Mouse (Mus musculus) ovary, postnatal 10 days (tissue): Measurements from ENCODE around the gene Rhbdl1.
"Not testable (repeated sequence)": the region's sequence is repeated elsewhere in the genome, so short reads cannot be mapped to it uniquely, and the experiment has no call there.

Experiments used
- DNase-seq: peaks from one replicate; pipeline ENCODE4 v3.0.0; 2022; ENCODE audit warnings: low spot score

Gene Rhbdl1

GRCm38 (mm10) chr17:25825984-25826570 is 11.0 kb downstream of the Rhbdl1 start:
- no peak for DNase-seq

DNA sequence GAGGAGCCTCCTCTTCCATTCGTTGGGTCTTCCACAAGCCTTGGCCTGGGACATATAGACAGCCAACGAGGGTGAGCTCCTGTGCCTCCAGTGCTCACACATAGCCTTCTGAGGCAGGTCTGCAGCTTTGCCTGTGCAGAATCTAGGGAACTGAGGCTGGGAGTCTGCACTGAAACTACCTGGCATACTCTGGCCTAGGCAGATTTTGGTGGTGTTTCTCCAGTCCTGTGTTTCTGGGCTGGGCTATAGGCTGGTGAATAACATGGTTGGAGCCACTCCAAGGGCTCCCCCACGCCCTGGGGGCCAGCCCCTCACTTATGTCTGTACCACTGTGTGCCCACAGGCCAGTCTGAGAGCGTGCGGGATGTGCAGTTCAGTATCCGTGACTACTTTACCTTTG is 11.8 kb downstream of the Rhbdl1 start:
- DNase-seq: no peak

DNA sequence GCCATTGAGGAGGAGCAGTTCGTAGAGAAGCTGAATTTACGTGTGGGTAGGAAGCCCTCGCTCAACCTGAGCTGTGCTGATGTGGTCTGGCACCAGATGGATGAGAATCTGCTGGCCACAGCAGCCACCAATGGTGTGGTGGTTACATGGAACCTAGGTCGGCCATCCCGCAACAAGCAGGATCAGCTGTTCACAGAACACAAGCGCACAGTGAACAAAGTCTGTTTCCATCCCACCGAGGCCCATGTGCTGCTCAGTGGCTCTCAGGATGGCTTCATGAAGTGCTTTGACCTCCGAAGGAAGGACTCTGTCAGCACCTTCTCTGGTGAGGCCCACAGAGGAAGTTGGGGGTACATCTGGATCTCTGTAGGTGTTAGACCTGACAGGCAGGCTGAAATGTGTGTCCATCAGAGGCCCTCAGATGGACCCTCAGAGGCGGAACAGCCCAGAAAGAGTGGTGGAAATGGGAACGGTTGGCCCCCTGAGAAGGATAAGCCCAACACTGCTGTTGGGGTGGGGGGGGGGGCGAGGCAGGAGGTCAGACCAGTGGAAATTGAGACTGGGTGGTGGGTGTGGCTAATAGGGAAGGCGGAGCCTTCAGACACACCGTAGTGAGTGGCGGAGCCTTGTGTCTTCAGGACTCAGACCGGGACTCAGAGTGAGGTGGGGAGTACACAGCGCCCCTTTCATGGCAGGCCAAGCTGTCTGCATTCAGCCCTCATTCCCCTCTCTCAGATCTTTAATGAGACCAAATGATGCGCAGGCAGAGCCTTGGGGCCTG is 12.5 kb downstream of the Rhbdl1 start:
- no peak for DNase-seq

- DNase-seq: peak; percentile 53
Observed at GRCm38 (mm10) chr17:25823452-25823851, 13.6 kb downstream of the Rhbdl1 start, which contains the start of gene Wdr24. Wdr24 (plus strand) TSS chr17:25823627.

GRCm38 (mm10) chr17:25818851-25819780 is 18.0 kb downstream of the Rhbdl1 start:
- no peak for DNase-seq

DNA sequence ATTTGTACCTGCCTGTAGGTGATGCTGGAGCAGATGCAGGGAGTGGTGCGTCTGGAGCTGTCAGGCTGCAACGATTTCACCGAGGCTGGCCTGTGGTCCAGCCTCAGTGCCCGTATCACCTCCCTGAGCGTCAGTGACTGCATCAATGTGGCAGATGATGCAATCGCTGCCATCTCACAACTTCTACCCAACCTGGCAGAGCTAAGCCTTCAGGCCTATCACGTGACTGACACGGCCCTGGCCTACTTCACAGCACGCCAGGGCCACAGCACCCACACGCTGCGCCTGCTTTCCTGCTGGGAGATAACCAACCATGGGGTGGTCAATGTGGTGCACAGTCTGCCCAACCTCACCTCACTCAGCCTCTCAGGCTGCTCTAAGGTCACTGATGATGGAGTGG is 19.4 kb downstream of the Rhbdl1 start:
- DNase-seq: no peak

DNA sequence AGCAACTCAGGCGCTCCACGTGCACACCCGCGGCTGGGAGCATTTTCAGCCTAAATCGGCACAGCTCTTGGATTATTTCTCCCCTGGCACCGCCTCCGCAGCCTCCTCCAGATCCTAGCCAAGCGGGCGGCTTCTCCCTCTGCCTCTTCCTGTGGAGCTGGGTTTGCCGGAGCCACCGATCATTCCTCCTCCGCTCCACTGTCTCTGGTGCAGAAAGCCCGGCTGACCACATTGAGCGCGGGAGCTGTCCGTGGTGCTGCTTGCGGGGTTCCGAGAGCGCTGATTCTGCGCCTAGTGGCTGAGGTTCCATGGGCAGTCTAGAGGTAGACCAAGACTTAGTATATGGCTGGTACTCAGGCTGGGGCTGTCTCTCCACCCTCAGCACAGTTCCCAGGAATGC is 23.6 kb downstream of the Rhbdl1 start:
- peak; percentile 80 for DNase-seq

- DNase-seq: no peak
Observed at GRCm38 (mm10) chr17:25810890-25811289, 26.2 kb downstream of the Rhbdl1 start.

- DNase-seq: no peak
Observed at GRCm38 (mm10) chr17:25809606-25810340, 27.3 kb downstream of the Rhbdl1 start.

GRCm38 (mm10) chr17:25808789-25809605 is 28.1 kb downstream of the Rhbdl1 start, which contains the start of gene Fbxl16:
Fbxl16 (plus strand) TSS chr17:25809085.
- DNase-seq: no peak

DNA sequence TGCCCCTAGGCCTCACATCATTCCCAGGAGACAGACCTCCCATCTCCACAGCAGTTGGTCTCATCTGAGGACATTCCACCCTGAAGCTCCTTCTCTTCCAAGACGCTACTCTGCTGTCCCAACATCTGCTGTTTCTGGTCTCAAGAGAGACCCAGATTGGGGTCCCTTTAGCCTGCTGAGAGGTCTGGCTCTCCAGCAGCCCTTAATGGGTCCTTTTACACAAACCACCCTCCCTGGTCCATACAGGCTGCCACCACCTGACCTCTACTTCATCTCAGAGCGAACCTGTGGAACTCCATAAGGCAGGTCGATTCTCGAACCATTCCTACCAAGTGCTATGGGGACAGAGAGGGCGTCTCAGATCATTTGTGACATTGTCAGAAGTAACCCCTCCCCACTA is 29.1 kb downstream of the Rhbdl1 start:
- DNase-seq: no peak

- not testable (repeated sequence) for DNase-seq
Observed at GRCm38 (mm10) chr17:25807452-25807851, 29.6 kb downstream of the Rhbdl1 start.

DNA sequence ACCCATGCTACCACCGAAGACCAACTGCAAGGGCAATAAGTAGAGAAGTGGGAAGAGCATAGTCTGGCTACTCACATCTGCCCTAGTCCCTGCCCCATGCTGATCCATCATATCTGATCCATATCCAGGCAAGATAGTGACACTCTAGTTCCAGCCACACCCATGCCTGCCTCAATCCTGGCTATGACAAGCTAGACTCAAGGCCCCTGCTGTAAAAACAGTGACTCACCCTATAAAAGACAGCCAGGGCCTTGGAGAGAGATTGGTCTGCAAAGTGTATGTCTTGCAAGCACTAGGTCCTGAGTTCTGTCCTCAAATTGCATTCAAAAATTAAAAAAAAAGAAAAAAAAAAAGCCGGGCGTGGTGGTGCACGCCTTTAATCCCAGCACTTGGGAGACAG is 30.6 kb downstream of the Rhbdl1 start:
- no peak for DNase-seq

DNA sequence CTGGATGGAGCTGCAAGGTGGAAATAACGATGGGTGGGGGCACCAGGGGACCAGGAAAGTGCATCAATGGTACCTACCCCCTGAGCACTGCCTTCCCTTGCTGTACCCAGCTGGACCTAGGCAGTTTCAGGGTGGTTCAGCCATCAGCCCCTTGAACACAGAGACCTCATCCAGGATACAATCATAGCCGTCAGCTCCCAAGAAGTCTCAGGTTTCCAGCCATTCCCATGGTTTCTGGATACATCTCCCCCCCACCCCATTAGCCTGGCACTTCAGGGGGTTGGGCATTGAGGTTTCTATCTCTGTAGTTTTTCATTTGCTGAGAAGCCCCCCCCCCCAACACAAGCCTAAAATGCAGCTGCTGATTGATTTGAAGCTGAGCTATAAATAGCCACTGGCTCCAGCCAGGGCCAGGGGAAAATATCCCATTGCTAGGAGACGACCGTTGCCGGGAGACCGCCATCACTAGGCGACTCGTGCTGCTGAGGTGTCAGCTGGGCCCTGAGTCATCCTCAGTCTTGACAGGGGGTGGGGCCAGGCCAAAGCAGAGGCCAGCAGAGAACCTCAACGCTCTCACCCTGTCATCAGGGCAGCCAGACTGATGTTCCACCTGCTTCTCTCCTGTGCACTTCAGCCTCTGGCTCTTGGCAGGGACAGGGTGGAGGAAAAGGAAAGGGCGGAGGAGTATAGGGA is 34.1 kb downstream of the Rhbdl1 start:
- no peak for DNase-seq

DNA sequence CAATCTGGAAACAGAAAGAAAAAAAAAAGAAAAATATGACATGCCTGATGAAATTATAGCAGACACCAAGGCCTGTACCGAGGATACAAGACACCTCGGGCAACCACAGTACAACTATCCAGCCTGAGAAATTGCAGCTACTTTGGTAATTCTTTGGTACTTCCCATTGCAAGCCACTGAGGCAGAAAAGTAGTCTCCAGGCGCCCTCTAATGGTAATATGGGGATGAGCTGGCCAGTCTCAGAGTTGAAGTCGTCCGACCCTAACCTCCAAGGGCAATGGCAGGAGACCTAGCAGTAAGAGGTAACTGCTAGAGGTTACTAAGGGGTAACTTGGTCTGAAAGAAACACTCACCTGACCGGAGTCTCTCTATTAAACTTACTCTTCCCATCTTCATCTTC is 36.1 kb downstream of the Rhbdl1 start:
- DNase-seq: no peak

GRCm38 (mm10) chr17:25796951-25797369 is 40.1 kb downstream of the Rhbdl1 start, which contains the start of gene Metrn:
Metrn (minus strand) TSS chr17:25797136.
- DNase-seq: peak; percentile 72

DNA sequence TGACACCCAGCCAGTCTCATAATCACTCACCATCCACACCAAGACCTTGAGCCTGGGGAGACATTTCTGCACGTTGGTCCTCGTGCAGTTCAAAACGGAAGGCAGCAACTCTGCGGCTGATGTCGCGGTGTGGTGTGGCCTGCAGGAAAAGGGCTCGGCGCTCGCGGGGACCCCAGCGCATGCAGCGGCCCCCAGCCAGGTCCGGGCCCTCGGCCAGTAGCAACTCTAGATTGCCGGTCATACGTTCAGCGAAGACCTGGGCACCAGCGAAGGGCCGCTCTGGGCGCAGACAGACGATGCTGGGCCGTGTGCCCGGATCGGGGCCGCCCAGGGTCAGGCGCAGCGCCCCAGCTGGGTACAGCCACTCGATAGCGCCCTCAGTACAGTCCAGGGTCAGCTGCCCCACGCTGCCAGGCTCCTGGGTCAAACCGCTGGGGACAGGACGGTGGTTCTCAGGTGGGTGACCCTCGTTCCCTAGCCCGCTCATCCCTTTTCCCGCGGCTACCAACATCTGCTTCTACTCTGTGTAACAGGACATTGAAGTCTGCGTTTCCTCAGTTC is 40.8 kb downstream of the Rhbdl1 start:
- DNase-seq: no peak

DNA sequence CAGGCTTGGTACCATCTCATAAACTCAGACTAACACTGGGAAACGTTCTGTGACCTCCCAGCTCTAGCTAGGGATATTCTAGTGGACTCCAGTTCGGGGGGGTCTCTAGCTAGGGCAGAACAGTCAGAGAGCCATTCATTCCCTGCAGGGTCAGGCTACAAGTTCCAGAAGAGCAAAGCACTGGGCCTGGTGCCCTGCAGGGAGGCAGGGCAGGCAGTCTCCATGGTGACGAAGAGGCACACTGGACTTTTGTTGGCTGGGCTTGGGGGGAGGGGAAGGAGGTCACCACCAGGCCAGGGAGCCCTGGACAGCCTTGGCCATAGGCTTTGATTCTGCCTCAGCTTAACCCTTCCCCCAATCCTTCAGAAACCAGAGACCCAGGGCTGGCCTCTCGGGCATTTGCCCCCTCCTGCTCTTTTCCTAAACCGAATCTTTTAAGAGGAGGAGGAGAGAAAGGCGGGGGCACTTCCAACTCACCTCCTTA is 41.4 kb downstream of the Rhbdl1 start, which contains the start of gene AC134908.4:
Gene AC134908.4, minus strand, starts transcription at position 51 of the 484 bp plus-strand sequence.
- DNase-seq: no peak

- no peak for DNase-seq
Observed at GRCm38 (mm10) chr17:25794998-25795397, 42.1 kb downstream of the Rhbdl1 start.

DNA sequence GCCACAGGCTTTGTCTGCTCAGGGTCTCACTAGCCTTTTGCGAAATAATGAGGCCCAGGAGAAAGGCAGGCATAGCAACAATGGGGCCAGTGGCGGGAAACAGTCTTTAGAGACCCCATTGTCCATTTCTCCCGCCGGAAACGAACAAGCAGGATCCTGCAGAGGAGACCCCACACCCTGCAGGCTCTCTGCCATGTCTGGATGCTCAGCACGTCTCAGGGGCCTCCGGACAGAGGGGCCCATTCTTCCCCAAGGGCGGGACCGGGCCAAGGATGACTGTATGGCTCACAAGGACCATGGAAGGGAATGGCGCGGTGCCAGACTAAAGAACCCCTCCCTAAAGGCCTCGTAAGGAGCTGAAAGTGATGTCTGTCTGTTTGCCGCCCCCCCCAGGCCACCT is 42.9 kb downstream of the Rhbdl1 start:
- DNase-seq: no peak
